Mouse (Mus musculus) bone marrow, adult 2 months (tissue): ENCODE data around the gene Mrvi1.

Experiments
- CTCF ChIP-seq: fragments of 200-500 bp; IDR thresholded peaks from 2 replicates; pipeline ENCODE4 v1.5.1; 2011; ENCODE audit warnings: low read length, control low read depth; ENCODE audit not compliant: control insufficient read depth, insufficient read depth
- POLR2A ChIP-seq: fragments of 200-500 bp; IDR thresholded peaks from 2 replicates; pipeline ENCODE4 v1.6.1; 2011; ENCODE audit warnings: low read depth, mild to moderate bottlenecking, control low read depth, low read length, borderline replicate concordance; ENCODE audit not compliant: control insufficient read depth

GRCm38 (mm10) chr7:110822055-110822454 lies 160.2 kb downstream of the Mrvi1 start:
- no peak for TF ChIP-seq CTCF
- TF ChIP-seq POLR2A, result no peak
